Mouse (Mus musculus) kidney, adult 2 months (tissue): ENCODE data around the gene Mast4.

ENCODE experiments used
- CTCF ChIP-seq: fragments of 200-500 bp; conservative IDR thresholded peaks from 2 replicates; pipeline ENCODE4 v1.5.1; 2011; ENCODE audit warnings: low read depth, mild to moderate bottlenecking, control low read depth, low read length, moderate library complexity, mixed read lengths; ENCODE audit not compliant: insufficient read depth, insufficient read length
- POLR2A ChIP-seq: fragments of 200-500 bp; IDR thresholded peaks from one replicate; pipeline ENCODE4 v1.6.1; 2011; ENCODE audit warnings: low read depth, low read length, control low read depth

DNA sequence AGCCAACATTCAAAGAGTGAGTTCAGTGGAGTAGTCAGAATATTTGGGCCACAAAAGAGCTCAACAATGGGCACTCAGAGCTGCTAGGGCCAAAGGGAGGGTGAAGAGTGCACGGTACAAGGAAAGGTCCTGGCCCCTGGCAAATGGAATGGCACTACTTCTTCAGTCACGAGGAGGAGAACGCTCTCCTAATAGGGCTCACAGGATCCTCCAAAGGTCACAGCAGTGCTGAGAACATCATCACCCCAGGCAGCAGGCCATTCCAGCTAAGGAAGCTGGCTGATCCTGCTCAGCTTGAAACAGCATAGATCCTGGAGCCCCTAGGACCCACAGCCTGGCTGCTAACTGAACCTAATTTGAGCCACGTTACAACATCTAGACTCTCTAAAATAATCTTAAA lies 389.8 kb downstream of the Mast4 start:
- TF ChIP-seq CTCF (no peak), POLR2A (no peak)
